Mouse (Mus musculus): Measurements from ENCODE around the gene Mtmr1.

Gene Mtmr1

DNA sequence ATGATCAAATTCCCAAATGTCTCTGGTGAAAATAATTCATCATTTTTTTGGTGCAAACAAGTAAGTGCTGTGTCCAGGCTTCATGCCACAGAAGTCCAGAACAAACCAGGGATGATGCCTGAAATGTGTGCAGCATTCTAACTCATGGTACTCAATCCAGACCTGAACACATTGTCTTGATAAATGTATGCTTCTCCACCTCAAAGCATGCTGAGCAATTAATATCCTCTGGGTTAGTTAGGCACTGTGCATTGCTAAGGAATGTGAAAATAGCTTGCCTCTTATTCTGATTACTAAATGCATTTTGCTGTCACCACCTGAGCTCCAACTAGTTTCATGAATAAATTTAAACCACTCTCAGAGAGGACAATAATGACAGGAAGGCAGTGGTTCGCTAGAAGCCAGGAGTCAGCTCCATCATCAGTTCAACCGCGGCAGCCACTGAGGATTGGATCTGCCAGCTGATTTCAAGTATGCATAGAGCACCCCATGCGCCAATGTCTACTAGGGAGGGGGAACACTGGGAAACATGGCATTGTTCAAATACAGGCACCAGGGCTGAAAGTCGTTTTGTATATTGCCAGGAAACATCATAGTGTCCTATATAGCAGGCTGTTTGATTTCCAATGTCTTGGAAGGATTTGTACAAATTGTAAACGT is 91.6 kb downstream of the Mtmr1 start:
- DNase-seq = no peak

- DNase-seq = no peak
These were observed 99.7 kb downstream of the Mtmr1 start for GRCm38 (mm10) chrX:71464138-71464826.

- DNase-seq = no peak
These were observed 100.9 kb downstream of the Mtmr1 start for GRCm38 (mm10) chrX:71465417-71465816.

DNA sequence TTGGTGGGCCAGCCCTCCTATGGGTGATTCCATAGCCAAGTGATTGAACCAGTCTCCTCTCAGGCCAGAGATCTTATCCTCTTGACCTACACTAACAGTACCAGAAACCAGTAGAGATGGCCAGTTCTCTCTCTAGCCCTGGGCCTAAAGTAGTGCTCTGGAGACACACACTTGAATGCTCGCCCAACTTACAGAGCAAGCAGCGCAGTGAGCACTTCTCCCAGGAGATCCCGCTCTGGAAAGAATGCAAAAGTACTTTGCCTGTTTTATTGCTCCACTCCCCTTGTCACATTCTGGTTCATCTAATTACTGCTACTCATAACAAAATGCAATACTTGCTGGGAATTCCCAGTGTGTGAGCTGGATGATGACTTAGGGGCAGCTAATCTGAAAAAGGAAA is 102.9 kb downstream of the Mtmr1 start:
- no peak for DNase-seq
